Mouse (Mus musculus) neural tube, embryonic 13.5 days (tissue): ENCODE results near the gene Tbc1d1. TPM values are rescaled to one million over a fixed set of nuclear protein-coding genes. Genes with fewer than 3 reads are reported as not detected.
A peak's percentile ranks its signal among the peaks of the same experiment; 100 is the strongest.

ENCODE experiments used
- ATAC-seq: fragments of 200-750 bp; cut with Nextera tagmentation; 2 replicates; pipeline ENCODE4 v1.8.0; 2017; ENCODE audit warnings: low read depth, mild to moderate bottlenecking, moderate TSS enrichment, moderate library complexity
- H3K27ac ChIP-seq: fragments of 300-500 bp; sonication (generic); replicated peaks from 2 replicates; pipeline ENCODE4 v1.5.1; 2015; ENCODE audit warnings: moderate library complexity, mild to moderate bottlenecking, inconsistent platforms
- H3K27me3 ChIP-seq: fragments of 300-500 bp; sonication (generic); 2 replicates; pipeline ENCODE4 v1.6.1; 2015; ENCODE audit warnings: mild to moderate bottlenecking, inconsistent platforms
- H3K36me3 ChIP-seq: fragments of 300-500 bp; sonication (generic); 2 replicates; pipeline ENCODE4 v1.6.1; 2015; ENCODE audit warnings: mild to moderate bottlenecking, inconsistent platforms
- H3K4me1 ChIP-seq: fragments of 300-500 bp; sonication (generic); replicated peaks from 2 replicates; pipeline ENCODE4 v1.6.1; 2015; ENCODE audit warnings: inconsistent platforms
- H3K4me2 ChIP-seq: fragments of 300-500 bp; sonication (generic); 2 replicates; pipeline ENCODE4 v1.6.1; 2015; ENCODE audit warnings: inconsistent platforms, mild to moderate bottlenecking, moderate library complexity
- H3K4me3 ChIP-seq: fragments of 300-500 bp; sonication (generic); 2 replicates; pipeline ENCODE4 v1.5.1; 2015; ENCODE audit warnings: mild to moderate bottlenecking, inconsistent platforms
- H3K9ac ChIP-seq: fragments of 300-500 bp; sonication (generic); 2 replicates; pipeline ENCODE4 v1.6.1; 2015; ENCODE audit warnings: moderate library complexity, mild to moderate bottlenecking, inconsistent platforms
- H3K9me3 ChIP-seq: fragments of 300-500 bp; sonication (generic); 2 replicates; pipeline ENCODE4 v1.6.1; 2016; ENCODE audit warnings: inconsistent platforms
- WGBS: fragments of 180-500 bp; shearing (Covaris S2); methylation state at CpG from one replicate; pipeline ENCODE4 v1.1.7; 2015; 5-methylcytosine and 5-hydroxymethylcytosine counted together
- polyA plus RNA-seq: library from polyadenylated mRNA; unstranded; fragments of >200 nt; fragmentation: Nextera tagmentation; extraction: Ambion mirVana; gene quantifications from 2 replicates; pipeline ENCODE4 v1.2.1, GENCODE M21; 2015

Tbc1d1 gene
- polyA plus RNA-seq, 1 experiment from 2014 or later = 14.9 TPM

DNA sequence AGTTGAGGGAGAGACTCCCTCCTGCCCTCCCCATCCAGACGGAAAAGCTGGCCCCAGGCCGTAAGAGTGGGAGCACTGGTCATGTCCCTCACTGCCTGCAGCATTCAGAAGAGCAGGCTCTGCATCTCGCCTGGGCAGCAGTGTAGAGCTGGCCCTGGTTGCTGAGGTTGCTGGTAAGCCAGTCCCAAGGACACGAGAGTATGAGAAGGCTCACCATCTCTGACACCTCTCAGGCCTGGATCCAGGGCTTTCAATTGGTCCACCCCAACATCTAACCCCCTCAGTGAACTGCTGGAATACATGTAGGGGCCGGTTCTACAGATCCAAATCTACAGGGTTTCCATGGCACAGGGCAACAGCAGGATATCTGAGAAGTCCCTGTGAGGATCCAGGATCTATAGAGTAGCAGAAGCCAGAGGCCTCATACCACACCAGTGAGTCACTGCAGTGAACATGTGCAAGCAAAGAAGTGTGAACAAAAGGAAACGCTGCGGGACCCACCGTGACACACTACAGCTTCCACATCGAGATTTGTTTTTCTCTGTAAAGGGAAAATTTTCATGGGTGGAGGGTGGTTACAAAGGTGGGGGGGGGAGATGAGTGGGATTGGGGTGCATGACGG is 9.6 kb upstream of the Tbc1d1 start:
- Histone ChIP-seq H3K27me3 (peaks cover 4% of the 10 kb centered on the region; the same call in 1 of the 2 replicates), H3K4me2 (no peak overlapping the region), H3K4me3 (no peak overlapping the region), H3K9ac (no peak overlapping the region), H3K27ac (no peak overlapping the region), H3K4me1 (no peaks in the 10 kb centered on the region), H3K36me3 (no peaks in the 10 kb centered on the region), H3K9me3 (no peaks in the 10 kb centered on the region)
- WGBS = 81% methylated on average over 10 of the region's 10 CpGs
- no peak for ATAC-seq

GRCm38 (mm10) chr5:64149184-64150127 is 6.6 kb upstream of the Tbc1d1 start:
- Histone ChIP-seq H3K9me3 (no peaks in the 10 kb centered on the region), H3K4me3 (no peak overlapping the region), H3K9ac (no peak overlapping the region), H3K27ac (no peak overlapping the region), H3K4me1 (no peaks in the 10 kb centered on the region), H3K27me3 (peaks cover 4% of the 10 kb centered on the region; the same call in 1 of the 2 replicates), H3K4me2 (peak overlapping the region; percentile 10; the same call in 1 of the 2 replicates), H3K36me3 (no peaks in the 10 kb centered on the region)
- WGBS = 44% methylated on average over 17 of the region's 17 CpGs
- no peak for ATAC-seq

DNA sequence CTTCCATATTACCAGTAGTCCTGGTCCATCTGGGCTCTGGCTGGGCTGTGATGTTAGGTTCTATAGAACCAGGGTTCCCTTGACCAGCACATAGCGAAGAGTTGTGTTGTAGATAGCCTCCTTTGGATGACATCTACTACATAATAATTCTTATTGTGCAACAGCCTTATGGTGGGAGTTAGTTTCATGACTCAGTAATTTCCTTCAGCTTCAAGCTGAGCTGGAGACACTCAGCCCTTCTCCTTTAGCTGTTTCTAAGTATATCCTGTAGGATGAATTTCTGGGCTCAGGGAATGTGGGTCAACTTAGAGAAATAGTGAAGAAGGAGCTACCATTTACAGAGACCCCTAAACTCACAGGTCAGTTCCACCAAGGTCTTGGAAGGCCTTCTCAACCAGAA is 2.8 kb upstream of the Tbc1d1 start:
- no peaks in the 10 kb centered on the region for H3K36me3 ChIP-seq
- no peak overlapping the region for H3K27ac ChIP-seq
- H3K9ac ChIP-seq = no peak overlapping the region
- H3K4me1 ChIP-seq = 0 out of 2 replicates have a peak, but pooled peaks cover under 1% of the 10 kb centered on the region
- no peak for ATAC-seq
- 89% methylated on average over 1 of the region's 1 CpGs for WGBS
- no peaks in the 10 kb centered on the region for H3K9me3 ChIP-seq
- no peak overlapping the region for H3K4me3 ChIP-seq
- peaks cover 20% of the 10 kb centered on the region for H3K27me3 ChIP-seq
- H3K4me2 ChIP-seq = no peak overlapping the region

DNA sequence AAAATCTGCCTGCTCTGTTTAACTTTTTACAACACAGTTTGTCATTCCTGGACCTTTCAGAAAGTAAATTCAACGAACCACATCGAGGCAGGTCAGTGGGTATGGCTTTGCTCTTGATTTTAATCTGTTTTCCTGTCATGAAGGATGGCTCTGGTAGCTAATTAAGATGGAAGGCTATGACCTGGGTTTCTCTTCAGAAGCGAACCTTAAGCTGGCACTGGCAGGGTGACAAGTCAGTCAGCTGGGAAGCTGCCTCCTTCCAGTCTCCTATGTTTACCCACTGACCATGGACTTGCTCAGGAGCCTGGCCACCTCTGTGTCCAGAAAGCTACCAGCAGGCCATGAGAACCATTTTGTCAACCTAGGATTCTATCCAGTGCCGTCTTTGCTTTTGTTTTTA is 474 bp downstream of the Tbc1d1 start:
- Histone ChIP-seq H3K27me3 (peaks cover 42% of the 10 kb centered on the region), H3K9ac (no peak overlapping the region), H3K4me2 (peak overlapping the region; percentile 28), H3K27ac (0 out of 2 replicates have a peak overlapping the region, but pooled peaks have one; percentile 28), H3K4me3 (no peak overlapping the region), H3K36me3 (no peaks in the 10 kb centered on the region), H3K9me3 (no peaks in the 10 kb centered on the region), H3K4me1 (peaks cover 29% of the 10 kb centered on the region)
- WGBS = 62% methylated on average over 4 of the region's 4 CpGs
- ATAC-seq = no peak

DNA sequence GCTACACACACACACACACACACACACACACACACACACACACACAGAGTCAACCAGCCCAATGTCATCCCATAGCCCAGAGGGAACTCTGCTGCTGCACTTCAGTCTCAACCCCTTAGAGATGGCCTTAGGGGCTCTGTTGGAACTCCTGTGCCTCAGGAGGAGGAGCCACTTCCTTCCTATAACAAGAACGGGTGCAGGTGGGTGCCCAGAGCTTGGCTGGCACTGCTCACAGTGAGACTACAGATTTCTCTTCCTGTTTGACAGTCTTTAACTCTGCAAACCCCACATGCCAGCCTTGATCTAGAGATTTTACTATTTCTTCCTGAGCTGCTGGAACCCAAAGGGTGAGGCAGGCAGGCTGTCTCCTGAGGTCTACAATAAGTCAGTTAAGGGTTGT is 1.8 kb downstream of the Tbc1d1 start:
- H3K4me2 ChIP-seq = no peak overlapping the region
- H3K4me1 ChIP-seq = peaks cover 29% of the 10 kb centered on the region
- H3K4me3 ChIP-seq = no peak overlapping the region
- no peak overlapping the region for H3K9ac ChIP-seq
- no peaks in the 10 kb centered on the region for H3K36me3 ChIP-seq
- no peak for ATAC-seq
- H3K9me3 ChIP-seq = no peaks in the 10 kb centered on the region
- H3K27me3 ChIP-seq = peaks cover 54% of the 10 kb centered on the region
- no peak overlapping the region for H3K27ac ChIP-seq
- 41% methylated on average over 1 of the region's 1 CpGs for WGBS

- Histone ChIP-seq H3K4me1 (peaks cover 29% of the 10 kb centered on the region), H3K4me3 (no peak overlapping the region), H3K27ac (no peak overlapping the region), H3K4me2 (peak overlapping the region; percentile 100), H3K36me3 (no peaks in the 10 kb centered on the region), H3K27me3 (peaks cover 56% of the 10 kb centered on the region), H3K9me3 (no peaks in the 10 kb centered on the region), H3K9ac (0 out of 2 replicates have a peak overlapping the region, but pooled peaks have one; percentile 68)
- ATAC-seq = no peak
- 43% methylated on average over 4 of the region's 4 CpGs for WGBS
Measured at GRCm38 (mm10) chr5:64158501-64158900, 2.4 kb downstream of the Tbc1d1 start.

DNA sequence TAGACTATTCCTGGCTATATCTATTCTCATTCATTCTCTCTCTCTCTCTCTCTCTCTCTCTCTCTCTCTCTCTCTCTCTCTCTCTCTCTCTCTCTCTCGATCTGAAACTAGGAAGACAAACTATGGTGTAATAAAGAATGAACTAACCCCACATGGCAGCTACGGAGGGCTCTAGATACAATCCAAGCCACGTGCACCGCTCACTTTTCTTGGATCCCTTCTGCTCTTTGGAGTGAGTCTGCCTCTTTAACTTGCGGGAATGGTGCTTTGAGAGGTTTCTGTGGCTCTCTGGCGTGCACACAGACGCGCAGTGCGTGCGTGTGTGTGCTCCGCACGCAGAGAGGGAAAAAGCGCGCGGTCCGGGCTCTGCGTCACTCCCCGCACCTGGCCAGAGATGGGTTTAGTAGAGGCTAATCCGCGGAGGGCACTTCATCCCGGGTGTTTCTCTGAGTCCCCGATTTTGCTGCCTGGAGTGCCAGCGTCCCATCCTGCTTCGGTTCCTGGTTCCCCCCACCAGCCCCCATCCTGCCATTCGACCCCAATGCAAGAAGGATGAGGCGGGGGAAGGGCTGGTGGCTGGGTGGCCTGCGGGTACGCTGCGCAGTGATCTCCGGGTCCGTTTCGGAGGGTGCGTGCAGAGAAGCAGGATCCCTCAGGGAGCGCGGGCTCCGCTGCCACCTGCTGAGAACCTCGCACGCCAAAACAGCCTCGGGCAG is 3.1 kb downstream of the Tbc1d1 start:
- Histone ChIP-seq H3K27me3 (peaks cover 56% of the 10 kb centered on the region), H3K36me3 (no peaks in the 10 kb centered on the region), H3K27ac (no peak overlapping the region), H3K9ac (peak overlapping the region; percentile 68), H3K4me2 (peak overlapping the region; percentile 100), H3K4me1 (peaks cover 29% of the 10 kb centered on the region), H3K4me3 (peak overlapping the region; percentile 65), H3K9me3 (no peaks in the 10 kb centered on the region)
- peak; percentile 58 for ATAC-seq
- WGBS = 1% methylated on average over 39 of the region's 39 CpGs

GRCm38 (mm10) chr5:64159781-64160704 is 3.9 kb downstream of the Tbc1d1 start:
- under 1% methylated on average over 59 of the region's 63 CpGs for WGBS
- Histone ChIP-seq H3K4me3 (peak overlapping the region; percentile 65), H3K9ac (peak overlapping the region; percentile 68), H3K27me3 (peaks cover 56% of the 10 kb centered on the region), H3K4me1 (peaks cover 29% of the 10 kb centered on the region), H3K27ac (no peak overlapping the region), H3K36me3 (no peaks in the 10 kb centered on the region), H3K9me3 (no peaks in the 10 kb centered on the region), H3K4me2 (peak overlapping the region; percentile 100)
- ATAC-seq = peak; percentile 89

DNA sequence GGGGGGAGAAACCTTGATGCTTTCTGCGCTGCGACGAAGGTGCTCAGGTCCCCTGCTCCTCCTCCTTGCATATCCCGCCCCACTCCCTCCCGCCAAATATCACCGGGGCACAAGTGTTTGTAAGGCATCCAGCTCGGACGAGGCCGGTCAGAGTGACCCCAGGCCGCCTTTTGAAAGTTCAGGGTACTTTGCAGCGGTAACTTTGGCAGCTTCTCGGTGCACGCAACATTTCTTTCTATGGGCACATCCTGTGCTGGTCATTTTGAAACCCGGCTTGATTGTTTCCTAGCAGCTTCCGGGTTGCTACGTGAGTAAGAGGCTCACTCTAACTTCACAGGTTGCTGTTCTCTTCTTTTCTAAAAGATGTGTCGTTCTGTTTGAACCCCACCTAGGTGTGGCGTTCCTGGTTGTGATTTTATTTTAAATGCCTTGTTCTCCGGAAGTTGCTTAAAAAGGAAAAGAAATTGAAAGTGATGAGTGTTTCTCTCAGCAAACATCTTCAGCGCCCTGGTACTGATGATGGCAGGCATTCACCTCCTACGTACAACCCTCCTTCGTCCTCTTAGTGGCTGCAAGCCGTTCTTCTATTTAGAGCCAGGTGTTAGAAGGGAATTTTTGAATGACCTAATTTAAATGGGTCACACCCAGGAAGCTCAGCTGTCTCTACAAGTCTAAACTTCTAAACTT is 4.7 kb downstream of the Tbc1d1 start:
- Histone ChIP-seq H3K4me1 (peaks cover 29% of the 10 kb centered on the region), H3K27me3 (peaks cover 56% of the 10 kb centered on the region), H3K4me2 (peak overlapping the region; percentile 100), H3K36me3 (no peaks in the 10 kb centered on the region), H3K4me3 (peak overlapping the region; percentile 65), H3K9ac (peak overlapping the region; percentile 68), H3K27ac (no peak overlapping the region), H3K9me3 (no peaks in the 10 kb centered on the region)
- 1% methylated on average over 23 of the region's 23 CpGs for WGBS
- ATAC-seq = no peak

DNA sequence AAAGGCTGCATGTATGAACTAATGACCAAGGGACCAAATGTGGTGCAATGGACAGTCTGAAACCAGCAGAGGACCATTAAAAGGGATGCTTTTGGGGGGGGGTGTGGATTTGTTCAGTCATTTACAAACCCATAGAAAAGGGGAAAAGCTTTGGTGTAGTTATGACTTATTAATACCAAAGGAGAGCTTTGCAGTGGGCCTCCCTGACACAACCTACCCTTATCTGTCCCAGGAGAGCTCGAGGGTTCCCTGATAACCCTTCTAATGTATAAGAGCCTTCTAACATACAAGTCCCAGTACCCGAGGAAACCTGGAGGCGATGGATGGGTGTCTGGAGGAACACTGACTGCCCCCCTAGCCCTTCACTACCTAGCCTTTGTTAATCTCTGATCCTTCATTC is 5.8 kb downstream of the Tbc1d1 start:
- H3K27me3 ChIP-seq = peaks cover 52% of the 10 kb centered on the region
- no peak for ATAC-seq
- H3K4me3 ChIP-seq = no peak overlapping the region
- H3K4me2 ChIP-seq = 0 out of 2 replicates have a peak overlapping the region, but pooled peaks have one; percentile 100
- H3K9me3 ChIP-seq = no peaks in the 10 kb centered on the region
- no peak overlapping the region for H3K9ac ChIP-seq
- H3K36me3 ChIP-seq = no peaks in the 10 kb centered on the region
- 86% methylated on average over 3 of the region's 3 CpGs for WGBS
- peaks cover 29% of the 10 kb centered on the region for H3K4me1 ChIP-seq
- H3K27ac ChIP-seq = no peak overlapping the region

DNA sequence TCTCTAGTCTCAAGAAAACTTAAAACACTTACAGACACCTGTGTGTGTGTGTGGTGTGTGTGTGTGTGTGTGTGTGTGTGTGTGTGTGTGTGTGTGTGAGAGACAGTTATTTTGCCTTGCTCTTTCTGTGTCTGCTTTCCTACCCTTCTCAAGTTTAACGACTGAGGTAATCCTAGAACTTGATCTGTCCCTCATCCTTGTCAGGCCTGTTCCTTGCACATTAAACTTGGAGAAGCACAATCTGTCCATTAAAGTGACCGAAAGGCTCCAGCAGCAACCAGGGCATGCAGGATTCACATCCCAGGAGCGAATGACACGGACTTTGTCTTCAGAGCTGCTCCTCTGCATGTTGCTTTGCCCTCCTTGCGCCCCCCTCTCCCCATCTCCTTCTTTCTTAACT is 6.5 kb downstream of the Tbc1d1 start:
- 90% methylated on average over 5 of the region's 5 CpGs for WGBS
- H3K36me3 ChIP-seq = no peaks in the 10 kb centered on the region
- H3K27ac ChIP-seq = no peak overlapping the region
- no peaks in the 10 kb centered on the region for H3K9me3 ChIP-seq
- H3K4me1 ChIP-seq = peaks cover 29% of the 10 kb centered on the region
- H3K27me3 ChIP-seq = peaks cover 47% of the 10 kb centered on the region
- ATAC-seq = no peak
- H3K4me3 ChIP-seq = no peak overlapping the region
- H3K4me2 ChIP-seq = no peak overlapping the region
- no peak overlapping the region for H3K9ac ChIP-seq
